Mouse (Mus musculus) limb, embryonic 14.5 days (tissue): Measurements from ENCODE around the gene Rrp1. TPM values are rescaled to one million over a fixed set of nuclear protein-coding genes. Genes with fewer than 3 reads are reported as not detected.

ENCODE experiments used
- ATAC-seq: fragments of 200-750 bp; cut with Nextera tagmentation; 2 replicates; pipeline ENCODE4 v1.8.0; 2017; ENCODE audit warnings: low read depth, moderate number of reproducible peaks, moderate TSS enrichment; ENCODE audit not compliant: low FRiP score
- DNase-seq: peaks from one replicate; pipeline ENCODE4 v3.0.0-alpha.2; 2015; ENCODE audit warnings: low spot score
- H3K27ac ChIP-seq: fragments of 300-500 bp; sonication (generic); replicated peaks from 2 replicates; pipeline ENCODE4 v1.5.1; 2014; ENCODE audit warnings: low read depth, mild to moderate bottlenecking, low read length, moderate library complexity, mixed read lengths
- H3K27me3 ChIP-seq: fragments of 300-500 bp; sonication (generic); 2 replicates; pipeline ENCODE4 v1.6.1; 2014; ENCODE audit warnings: low read length, mixed read lengths; ENCODE audit not compliant: control insufficient read depth, insufficient read depth
- H3K36me3 ChIP-seq: fragments of 300-500 bp; sonication (generic); 2 replicates; pipeline ENCODE4 v1.6.1; 2014; ENCODE audit warnings: mild to moderate bottlenecking, low read length, moderate library complexity, mixed read lengths; ENCODE audit not compliant: control insufficient read depth, insufficient read depth
- H3K4me1 ChIP-seq: fragments of 300-500 bp; sonication (generic); 2 replicates; pipeline ENCODE4 v1.6.1; 2014; ENCODE audit warnings: antibody characterized with exemption, low read length, mixed read lengths; ENCODE audit not compliant: control insufficient read depth, insufficient read depth
- H3K4me2 ChIP-seq: fragments of 300-500 bp; sonication (generic); replicated peaks from 2 replicates; pipeline ENCODE4 v1.6.1; 2014; ENCODE audit warnings: low read depth, mild to moderate bottlenecking, low read length, moderate library complexity; ENCODE audit not compliant: severe bottlenecking
- H3K4me3 ChIP-seq: fragments of 300-500 bp; sonication (generic); replicated peaks from 2 replicates; pipeline ENCODE4 v1.5.1; 2014; ENCODE audit warnings: low read length
- H3K9ac ChIP-seq: fragments of 300-500 bp; sonication (generic); 2 replicates; pipeline ENCODE4 v1.6.1; 2014; ENCODE audit warnings: mild to moderate bottlenecking, low read depth, low read length, moderate library complexity; ENCODE audit not compliant: severe bottlenecking
- H3K9me3 ChIP-seq: fragments of 300-500 bp; sonication (generic); 2 replicates; pipeline ENCODE4 v1.6.1; 2016; ENCODE audit warnings: low read length; ENCODE audit not compliant: control insufficient read depth
- POLR2A ChIP-seq: fragments of 200-500 bp; IDR thresholded peaks from 2 replicates; pipeline ENCODE4 v1.8.0; 2012; ENCODE audit warnings: inconsistent platforms, mild to moderate bottlenecking, moderate library complexity, borderline replicate concordance; ENCODE audit not compliant: insufficient read depth, insufficient read length; ENCODE audit errors: extremely low read depth
- WGBS: fragments of 180-500 bp; shearing (Covaris S2); extraction: QIAGEN DNeasy Blood & Tissue Kit; methylation state at CpG from one replicate; pipeline ENCODE4 v1.1.7; 2014; 5-methylcytosine and 5-hydroxymethylcytosine counted together
- polyA plus RNA-seq, 2 experiments: library from polyadenylated mRNA; depleted of rRNA in 1 of 2; stranded (reverse) in 1 of 2; unstranded in 1 of 2; fragments of >200 nt; fragmentation: Nextera tagmentation in 1 of 2; extraction: Ambion mirVana in 1 of 2; gene quantifications; 2 replicates each; pipeline versions ENCODE4 v1.2.1 to v1.2.3; 2012 to 2014

Rrp1 gene
- polyA plus RNA-seq, 2 experiments, result 224 to 279 TPM

DNA sequence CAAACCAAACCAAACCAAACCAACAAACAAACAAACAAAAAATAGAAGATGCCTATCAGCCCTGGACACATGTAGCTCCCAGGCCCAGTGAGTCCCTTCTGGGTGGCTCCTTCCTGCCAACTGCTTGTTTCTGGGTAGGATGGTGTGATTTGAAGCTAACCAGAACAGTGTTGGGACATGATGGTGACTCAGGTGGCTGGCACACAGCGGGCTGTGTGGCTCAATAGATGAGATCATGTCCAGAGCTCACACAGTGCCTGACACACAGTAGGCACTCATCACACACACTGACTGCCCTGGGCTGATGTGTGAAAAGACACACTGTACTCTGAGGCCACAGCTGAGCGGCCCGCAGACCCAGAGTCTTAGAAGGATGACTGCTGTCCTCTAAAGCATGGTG is 33.4 kb upstream of the Rrp1 start:
- H3K27ac ChIP-seq, result no peak overlapping the region
- H3K4me3 ChIP-seq, result no peak overlapping the region
- H3K4me2 ChIP-seq, result no peak overlapping the region
- H3K9me3 ChIP-seq, result no peaks in the 10 kb centered on the region
- 97% methylated on average over 3 of the region's 3 CpGs for WGBS
- ATAC-seq (no peak), DNase-seq (no peak)
- no peak overlapping the region for H3K9ac ChIP-seq
- peaks cover 62% of the 10 kb centered on the region for H3K36me3 ChIP-seq
- TF ChIP-seq POLR2A, result no peak
- H3K4me1 ChIP-seq, result no peaks in the 10 kb centered on the region
- no peaks in the 10 kb centered on the region for H3K27me3 ChIP-seq

DNA sequence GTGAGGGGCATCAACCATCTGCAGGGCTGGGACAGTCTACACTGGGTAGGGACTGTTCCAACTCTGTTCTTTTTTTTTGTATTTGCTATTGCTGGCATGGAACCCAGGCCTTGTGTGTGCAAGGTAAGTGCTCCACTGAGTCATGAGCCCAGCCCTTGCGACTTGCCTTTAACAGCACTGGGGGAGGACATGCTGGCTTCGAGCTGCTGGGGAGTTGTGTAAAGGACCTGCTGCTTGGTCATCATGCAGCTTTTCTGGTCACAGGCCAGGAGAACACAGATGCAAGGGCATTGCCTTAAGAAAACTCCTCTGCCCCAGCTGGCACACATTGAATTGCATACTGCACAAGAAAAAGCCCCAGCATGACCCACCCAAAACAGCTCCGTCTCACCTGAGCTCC is 29.4 kb upstream of the Rrp1 start:
- no peak overlapping the region for H3K27ac ChIP-seq
- no peak for TF ChIP-seq POLR2A
- no peaks in the 10 kb centered on the region for H3K27me3 ChIP-seq
- peaks cover 38% of the 10 kb centered on the region for H3K36me3 ChIP-seq
- WGBS, result 96% methylated on average over 3 of the region's 3 CpGs
- ATAC-seq, result no peak
- no peak for DNase-seq
- no peak overlapping the region for H3K4me2 ChIP-seq
- no peaks in the 10 kb centered on the region for H3K4me1 ChIP-seq
- no peak overlapping the region for H3K9ac ChIP-seq
- H3K4me3 ChIP-seq, result no peak overlapping the region
- H3K9me3 ChIP-seq, result no peaks in the 10 kb centered on the region

GRCm38 (mm10) chr10:78441606-78442005 is 28.8 kb upstream of the Rrp1 start:
- H3K4me3 ChIP-seq, result no peak overlapping the region
- H3K27ac ChIP-seq, result no peak overlapping the region
- no peak for TF ChIP-seq POLR2A
- DNase-seq (no peak), ATAC-seq (no peak)
- H3K4me2 ChIP-seq, result no peak overlapping the region
- peaks cover 31% of the 10 kb centered on the region for H3K36me3 ChIP-seq
- 82% methylated on average over 5 of the region's 5 CpGs for WGBS
- no peak overlapping the region for H3K9ac ChIP-seq
- no peaks in the 10 kb centered on the region for H3K4me1 ChIP-seq
- H3K9me3 ChIP-seq, result no peaks in the 10 kb centered on the region
- H3K27me3 ChIP-seq, result no peaks in the 10 kb centered on the region

- no peaks in the 10 kb centered on the region for H3K4me1 ChIP-seq
- ATAC-seq (no peak), DNase-seq (no peak)
- H3K9ac ChIP-seq, result no peak overlapping the region
- H3K4me2 ChIP-seq, result no peak overlapping the region
- no peaks in the 10 kb centered on the region for H3K27me3 ChIP-seq
- H3K9me3 ChIP-seq, result no peaks in the 10 kb centered on the region
- H3K4me3 ChIP-seq, result no peak overlapping the region
- H3K36me3 ChIP-seq, result peaks cover 25% of the 10 kb centered on the region
- no peak overlapping the region for H3K27ac ChIP-seq
- WGBS, result 73% methylated on average over 9 of the region's 9 CpGs
- TF ChIP-seq POLR2A, result no peak
Measured at GRCm38 (mm10) chr10:78440812-78441211, 28.0 kb upstream of the Rrp1 start.

- Histone ChIP-seq H3K27ac (no peak overlapping the region), H3K27me3 (no peaks in the 10 kb centered on the region), H3K4me2 (no peak overlapping the region), H3K36me3 (peaks cover 21% of the 10 kb centered on the region), H3K9ac (no peak overlapping the region), H3K4me3 (no peak overlapping the region), H3K4me1 (no peaks in the 10 kb centered on the region), H3K9me3 (no peaks in the 10 kb centered on the region)
- 83% methylated on average over 7 of the region's 7 CpGs for WGBS
- no peak for TF ChIP-seq POLR2A
- no peak for ATAC-seq
- DNase-seq, result no peak
Measured at GRCm38 (mm10) chr10:78439990-78440389, 27.1 kb upstream of the Rrp1 start.

- Histone ChIP-seq H3K27ac (no peak overlapping the region), H3K27me3 (no peaks in the 10 kb centered on the region), H3K4me2 (no peak overlapping the region), H3K36me3 (peaks cover 18% of the 10 kb centered on the region), H3K9ac (no peak overlapping the region), H3K9me3 (no peaks in the 10 kb centered on the region), H3K4me1 (no peaks in the 10 kb centered on the region), H3K4me3 (no peak overlapping the region)
- no peak for TF ChIP-seq POLR2A
- ATAC-seq, result no peak
- WGBS, result 59% methylated on average over 5 of the region's 5 CpGs
- DNase-seq, result no peak
Measured at GRCm38 (mm10) chr10:78439550-78439949, 26.7 kb upstream of the Rrp1 start.
